Mouse (Mus musculus): ENCODE data around the gene Taar7f. TPM values are rescaled to one million over a fixed set of nuclear protein-coding genes. Genes with fewer than 3 reads are reported as not detected.
"Not testable (repeated sequence)": the region's sequence is repeated elsewhere in the genome, so short reads cannot be mapped to it uniquely, and the experiment has no call there.

Gene Taar7f
- total RNA-seq (2021) = not detected
- long read RNA-seq, experiment 1 = 0 reads
- long read RNA-seq, experiment 2 = 0 reads

DNA sequence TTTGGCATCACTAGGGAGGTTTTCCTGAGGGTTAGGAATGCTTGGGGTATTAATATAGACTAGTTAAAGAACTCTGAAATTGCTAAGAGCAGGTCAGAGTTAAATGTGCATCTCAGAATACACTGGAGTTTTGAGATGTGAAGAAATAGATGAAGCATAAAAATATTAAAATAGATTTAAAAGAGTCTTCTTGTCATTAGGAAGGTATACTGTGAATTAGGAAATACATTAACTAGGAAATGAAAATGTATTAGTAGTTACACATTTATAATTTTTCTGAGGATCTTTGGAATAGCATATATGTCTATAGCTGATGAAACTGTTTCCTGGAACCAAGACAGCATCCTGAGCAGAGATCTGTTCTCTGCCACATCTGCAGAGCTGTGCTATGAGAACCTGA lies at the start of gene Taar7f:
Gene Taar7f, plus strand, starts transcription at position 301 of the 400 bp plus-strand sequence.
- no peak for DNase-seq (ENCODE audit: low spot score in 2 of 2)

DNA sequence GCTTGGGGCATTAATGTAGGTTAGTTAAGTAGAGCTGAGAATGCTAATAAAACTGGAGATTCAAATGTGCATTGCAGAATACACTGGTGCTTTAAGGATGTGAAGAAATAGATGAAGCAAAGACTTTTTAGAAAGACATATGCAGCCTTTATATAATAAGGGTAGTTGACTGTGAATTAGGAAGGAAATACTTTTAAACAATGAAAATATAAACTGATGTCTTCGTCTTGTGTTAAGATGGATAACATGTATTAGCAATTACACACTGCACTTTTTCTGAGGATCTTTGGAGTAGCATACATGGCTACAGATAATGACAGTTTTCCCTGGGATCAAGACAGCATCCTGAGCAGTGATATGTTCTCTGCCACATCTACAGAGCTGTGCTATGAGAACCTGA lies 49.7 kb upstream of the Taar7f start, which contains the start of gene Taar7b:
Gene Taar7b, plus strand, starts transcription at position 301 of the 400 bp plus-strand sequence.
- DNase-seq (ENCODE audit: low spot score in 2 of 2) = no peak

DNA sequence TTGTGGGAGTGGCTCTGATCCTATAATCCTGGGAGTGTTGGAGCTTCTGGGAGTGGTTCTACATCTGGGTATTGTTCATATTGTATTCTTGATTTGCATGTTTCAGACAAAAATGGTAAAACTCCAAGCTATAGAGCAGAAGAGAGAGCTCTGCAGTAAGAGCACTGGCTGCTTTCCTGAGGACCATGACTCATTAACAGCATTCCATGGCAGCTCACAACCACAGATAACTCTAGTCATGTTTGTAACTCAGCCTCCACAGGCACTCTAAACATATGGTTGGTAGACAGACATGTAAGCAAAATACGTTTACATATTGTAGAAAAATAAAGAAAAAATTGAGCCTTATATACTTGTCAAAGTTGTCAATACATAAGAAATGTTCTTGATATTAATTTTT lies 42.9 kb upstream of the Taar7f start:
- no peak for DNase-seq (ENCODE audit: low spot score in 2 of 2)

DNA sequence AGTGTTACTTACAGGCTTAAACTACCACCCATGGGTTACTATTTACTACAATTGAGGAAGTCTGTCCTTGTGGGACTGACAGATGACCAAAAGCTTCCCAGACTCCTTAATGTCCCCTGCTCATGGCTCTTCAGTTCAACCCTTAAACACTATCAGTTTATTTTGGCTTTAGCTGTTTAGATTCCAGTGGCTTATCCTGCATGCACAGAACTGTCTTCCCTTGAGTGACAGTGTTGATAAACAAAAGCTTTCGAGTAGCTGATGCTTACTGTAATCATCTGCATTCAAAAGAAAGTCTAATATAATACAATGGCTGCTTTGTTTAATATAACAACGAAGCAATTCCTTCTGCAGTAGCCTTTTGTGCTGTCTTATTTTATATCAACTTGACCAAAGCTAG lies 42.3 kb upstream of the Taar7f start:
- DNase-seq (ENCODE audit: low spot score in 2 of 2) = no peak

DNA sequence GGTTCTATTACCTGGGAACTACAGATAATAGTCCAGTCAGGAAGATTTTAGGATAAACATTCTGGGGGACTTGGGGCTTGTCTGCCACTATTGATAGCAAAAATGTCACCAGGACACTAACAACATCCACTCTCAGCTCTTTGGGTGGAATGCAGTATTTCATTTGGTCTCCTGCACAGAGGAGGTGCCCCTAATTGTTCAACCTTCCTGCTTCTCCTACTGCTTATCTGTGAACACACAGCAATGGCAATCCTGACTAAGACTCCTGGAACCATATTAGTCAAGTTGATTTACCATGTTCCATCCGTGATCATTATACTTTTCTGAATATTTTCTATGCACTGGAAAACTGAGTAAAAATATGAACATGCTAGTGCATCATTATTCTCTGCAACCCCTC lies 41.2 kb upstream of the Taar7f start:
- DNase-seq (ENCODE audit: low spot score in 2 of 2) = no peak

DNA sequence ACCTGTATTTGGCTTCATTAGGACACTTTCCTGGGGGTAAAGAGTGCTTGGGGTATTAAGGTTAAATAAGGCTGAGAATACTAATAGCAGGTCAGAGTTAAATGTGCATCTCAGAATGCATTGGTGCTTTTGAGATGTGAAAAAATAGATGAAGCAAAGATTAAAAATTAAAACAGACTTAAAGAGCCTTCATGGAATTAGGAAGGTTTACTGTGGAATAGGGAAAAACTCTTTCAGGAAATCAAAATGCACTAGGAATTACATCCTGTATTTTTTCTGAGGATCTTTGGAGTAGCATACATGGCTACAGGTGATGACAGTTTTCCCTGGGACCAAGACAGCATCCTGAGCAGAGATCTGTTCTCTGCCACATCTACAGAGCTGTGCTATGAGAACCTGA lies 22.4 kb upstream of the Taar7f start, which contains the start of gene Taar7d:
Gene Taar7d, plus strand, starts transcription at position 301 of the 400 bp plus-strand sequence.
- no peak for DNase-seq (ENCODE audit: low spot score in 2 of 2)

DNA sequence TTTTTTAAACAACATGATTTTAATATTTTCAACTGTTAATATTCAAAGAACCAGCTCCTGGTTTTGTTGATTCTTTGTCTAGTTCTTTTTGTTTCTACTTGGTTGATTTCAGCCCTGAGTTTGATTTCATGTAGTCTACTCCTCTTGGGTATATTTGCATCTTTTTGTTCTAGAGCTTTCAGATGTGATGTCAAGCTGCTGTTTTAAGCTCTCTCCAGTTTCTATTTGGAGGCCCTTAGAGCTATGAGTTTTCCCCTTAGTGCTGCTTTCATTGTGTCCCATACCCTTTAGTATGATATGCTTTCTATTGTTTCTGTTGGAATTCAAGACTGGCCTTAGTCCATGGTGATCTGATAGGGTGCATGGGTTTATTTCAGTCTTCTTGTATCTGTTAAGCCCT lies 18.0 kb upstream of the Taar7f start:
- no peak for DNase-seq (ENCODE audit: low spot score in 2 of 2)

DNA sequence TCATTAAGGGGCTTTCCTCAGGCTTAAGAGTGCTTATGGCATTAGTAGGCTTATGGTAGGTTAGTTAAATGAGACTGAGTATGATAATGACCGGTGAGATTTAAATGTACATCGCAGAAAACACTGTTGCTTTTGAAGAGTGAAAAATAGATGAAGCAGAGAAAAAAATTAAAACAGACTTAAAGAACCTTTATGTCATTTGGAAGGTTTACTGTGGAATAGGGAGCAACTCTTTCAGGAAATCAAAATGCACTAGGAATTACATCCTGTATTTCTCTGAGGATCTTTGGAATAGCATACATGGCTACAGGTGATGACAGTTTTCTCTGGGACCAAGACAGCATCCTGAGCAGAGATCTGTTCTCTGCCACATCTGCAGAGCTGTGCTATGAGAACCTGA lies 12.0 kb upstream of the Taar7f start, which contains the start of gene Taar7e:
Gene Taar7e, plus strand, starts transcription at position 301 of the 400 bp plus-strand sequence.
- no peak for DNase-seq (ENCODE audit: low spot score in 2 of 2)

DNA sequence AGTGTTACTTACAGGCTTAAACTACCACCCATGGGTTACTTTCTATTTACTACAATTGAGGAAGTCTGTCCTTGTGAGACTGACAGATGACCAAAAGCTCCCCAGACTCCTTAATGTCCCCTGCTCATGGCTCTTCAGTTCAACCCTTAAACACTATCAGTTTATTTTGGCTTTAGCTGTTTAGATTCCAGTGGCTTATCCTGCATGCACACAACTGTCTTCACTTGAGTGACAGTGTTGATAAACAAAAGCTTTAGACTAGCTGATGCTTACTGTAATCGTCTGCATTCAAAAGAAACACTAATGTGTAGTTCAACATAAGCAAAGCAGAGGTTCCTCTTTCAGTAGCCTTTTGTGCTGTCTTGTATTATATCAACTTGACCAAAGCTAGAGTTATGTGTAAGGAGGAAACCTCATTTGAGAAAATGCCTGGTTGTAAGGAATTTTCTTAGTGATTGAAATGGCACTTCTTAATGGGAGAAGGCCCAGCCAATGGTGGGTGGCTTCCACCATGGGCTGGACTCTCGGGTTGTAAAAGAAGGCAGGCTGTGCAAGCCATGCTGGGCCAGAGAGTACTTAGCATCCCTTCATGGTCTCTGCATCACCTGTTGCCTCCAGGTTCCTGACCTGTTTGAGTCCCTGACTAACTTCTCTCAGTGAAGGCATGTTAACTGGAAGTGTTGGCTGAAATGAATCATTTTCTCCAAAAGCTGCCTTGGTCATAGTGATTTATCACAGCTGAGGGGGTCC lies 9.0 kb upstream of the Taar7f start:
- DNase-seq (ENCODE audit: low spot score in 2 of 2) = no peak

DNA sequence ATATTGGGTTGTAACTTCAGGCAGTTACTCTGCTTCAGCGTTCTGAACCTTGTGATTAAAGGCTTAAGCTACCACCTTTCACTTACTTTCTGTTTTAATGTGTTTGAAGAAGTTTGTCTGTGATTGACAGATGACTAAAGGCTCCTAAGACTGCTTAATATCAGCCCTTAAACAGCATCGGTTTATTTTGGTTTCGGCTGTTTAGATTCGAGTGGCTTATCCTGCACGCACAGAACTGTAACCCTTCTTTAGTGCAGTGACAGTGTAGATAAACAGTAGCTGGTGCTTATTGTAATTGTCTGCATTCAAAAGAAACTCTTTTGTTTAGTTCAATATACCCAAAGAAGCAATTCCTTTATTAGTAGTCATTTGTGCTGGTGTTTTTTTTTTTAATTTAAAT lies 2.7 kb downstream of the Taar7f start:
- DNase-seq (ENCODE audit: low spot score in 2 of 2) = no peak

DNA sequence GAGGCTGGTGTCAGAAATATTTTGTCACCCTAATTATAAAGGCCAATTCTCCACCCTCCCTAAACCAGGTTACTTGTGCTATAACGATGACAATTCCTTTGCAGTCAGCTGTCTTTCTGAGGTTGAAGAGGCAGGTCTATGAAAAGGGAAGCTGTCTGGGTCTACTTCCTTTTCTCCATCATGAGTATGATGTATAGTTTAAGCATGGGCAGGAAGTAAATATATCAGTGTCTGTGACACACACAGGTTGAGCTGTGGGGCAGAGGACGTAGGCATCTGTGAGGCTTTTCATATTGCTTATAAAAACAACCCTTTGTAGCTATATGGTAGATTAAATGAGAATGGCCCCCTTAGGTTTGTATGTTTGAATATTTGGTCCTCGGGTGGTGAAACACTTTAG lies 9.7 kb downstream of the Taar7f start:
- no peak for DNase-seq (ENCODE audit: low spot score in 2 of 2)

DNA sequence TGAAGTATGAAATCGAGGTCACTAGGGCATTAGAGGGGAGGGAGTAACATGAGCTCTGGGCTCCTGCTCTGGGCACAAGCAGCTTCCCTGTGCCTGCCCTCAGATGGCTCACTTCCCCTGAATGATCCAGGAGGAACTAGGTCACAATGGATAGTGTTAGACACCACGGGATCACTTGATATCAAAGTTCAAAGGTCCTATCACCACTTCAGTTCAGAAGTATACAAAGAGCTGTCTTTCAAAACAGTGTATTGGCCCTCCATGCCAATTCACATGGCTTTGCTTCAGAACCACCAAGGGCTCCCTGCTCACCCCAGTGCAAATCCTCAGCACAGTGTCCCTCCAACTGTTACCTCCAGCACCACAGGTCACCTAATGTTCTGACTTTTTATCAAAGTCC lies 25.4 kb downstream of the Taar7f start:
- not testable (repeated sequence) for DNase-seq (ENCODE audit: low spot score in 2 of 2)

DNA sequence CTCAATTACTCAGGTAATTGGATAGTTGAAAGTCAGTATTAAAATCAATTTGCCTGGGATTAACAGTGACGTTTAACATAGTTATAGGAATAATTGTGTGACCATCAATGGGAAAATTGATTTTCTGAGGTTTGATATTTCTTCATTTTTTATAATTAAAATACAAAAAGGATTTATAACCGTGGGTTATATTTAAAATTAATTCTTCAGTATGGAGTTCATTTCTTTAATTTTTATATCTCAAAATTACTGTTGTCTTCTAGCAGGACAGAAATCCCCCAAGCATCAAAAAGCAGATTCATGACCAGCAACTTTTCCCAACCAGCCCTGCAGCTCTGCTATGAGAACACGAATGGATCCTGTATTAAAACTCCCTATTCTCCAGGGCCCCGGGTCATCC lies 26.9 kb downstream of the Taar7f start, which contains the start of gene Taar8a:
Gene Taar8a, plus strand, starts transcription at position 301 of the 400 bp plus-strand sequence.
- not testable (repeated sequence) for DNase-seq (ENCODE audit: low spot score in 2 of 2)

DNA sequence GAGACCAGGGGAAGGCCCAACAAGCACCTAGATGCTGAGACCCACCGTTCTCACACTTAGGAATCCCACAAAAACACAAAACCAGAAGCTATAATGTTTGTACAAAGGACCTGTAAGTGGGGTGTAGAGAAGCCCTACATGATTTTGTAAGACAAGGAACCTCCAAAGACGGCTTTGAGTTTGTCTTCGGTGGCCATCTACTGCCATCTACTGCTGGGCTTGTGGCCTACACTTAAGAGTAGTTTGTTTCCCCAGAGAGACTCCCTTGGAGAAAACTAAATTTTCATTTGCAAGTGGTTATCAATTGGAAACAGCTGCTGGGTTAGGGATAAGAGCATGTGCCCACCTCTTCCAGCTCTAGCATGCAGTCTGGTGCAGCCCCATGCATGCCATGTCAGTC lies 30.9 kb downstream of the Taar7f start:
- DNase-seq (ENCODE audit: low spot score in 2 of 2) = peak; percentile 38 to 39

DNA sequence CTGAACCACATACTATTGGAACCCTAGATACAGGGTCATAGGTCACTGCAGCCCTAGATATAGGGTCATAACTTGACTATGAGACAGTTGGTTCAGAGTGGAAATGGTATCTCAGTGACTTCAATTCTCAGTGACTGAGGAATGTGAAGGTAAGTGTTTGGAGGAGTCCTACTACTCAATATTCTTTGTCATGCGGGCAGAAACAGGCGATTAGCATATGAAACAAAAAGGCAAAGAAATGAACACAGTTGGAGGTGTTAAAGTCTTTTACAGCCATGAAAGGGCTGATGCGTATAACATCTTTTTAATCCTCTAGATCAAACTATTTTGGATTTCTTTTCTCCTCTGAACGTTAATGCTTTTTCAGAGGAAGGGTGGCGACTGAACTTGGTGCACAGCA lies 36.6 kb downstream of the Taar7f start:
- DNase-seq (ENCODE audit: low spot score in 2 of 2) = no peak

DNA sequence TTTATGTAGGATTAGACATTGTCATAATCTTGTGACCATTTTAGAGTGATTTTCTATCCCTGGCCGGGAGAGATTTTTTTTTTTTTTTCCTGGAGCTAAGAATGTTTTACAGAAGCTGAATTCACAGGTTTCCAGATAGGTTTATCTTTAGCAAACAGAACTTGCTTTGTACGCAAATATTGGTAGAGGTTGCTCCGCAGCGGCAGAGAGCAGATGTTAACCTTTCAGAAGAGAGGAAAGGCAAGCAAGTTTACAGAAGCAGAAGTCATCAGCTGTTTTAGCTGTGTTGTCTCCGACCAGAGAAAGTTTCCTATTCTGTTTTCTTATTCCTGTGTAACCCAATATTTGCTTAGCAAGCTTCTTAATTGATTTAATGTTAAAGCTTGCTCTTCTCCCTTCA lies 37.2 kb downstream of the Taar7f start:
- DNase-seq (ENCODE audit: low spot score in 2 of 2) = no peak

DNA sequence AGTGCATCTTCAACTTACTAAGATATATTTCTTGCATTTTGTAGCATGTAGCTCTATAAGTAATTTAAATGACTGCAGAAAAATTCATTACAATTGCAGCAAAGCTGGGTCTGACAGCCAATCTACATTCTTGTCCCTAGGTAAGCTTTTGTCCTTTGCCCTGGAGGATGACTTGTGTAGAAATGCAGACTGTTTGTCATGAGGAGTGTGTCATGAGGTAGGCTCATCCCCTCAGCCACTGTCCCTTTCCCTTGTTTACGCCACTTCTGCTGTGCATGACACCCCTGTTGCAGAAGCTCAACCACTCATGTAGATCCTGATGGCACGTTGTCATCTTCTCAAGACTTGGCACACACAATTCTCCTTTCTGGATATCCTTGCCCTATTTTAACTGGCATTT lies 37.9 kb downstream of the Taar7f start:
- no peak for DNase-seq (ENCODE audit: low spot score in 2 of 2)

DNA sequence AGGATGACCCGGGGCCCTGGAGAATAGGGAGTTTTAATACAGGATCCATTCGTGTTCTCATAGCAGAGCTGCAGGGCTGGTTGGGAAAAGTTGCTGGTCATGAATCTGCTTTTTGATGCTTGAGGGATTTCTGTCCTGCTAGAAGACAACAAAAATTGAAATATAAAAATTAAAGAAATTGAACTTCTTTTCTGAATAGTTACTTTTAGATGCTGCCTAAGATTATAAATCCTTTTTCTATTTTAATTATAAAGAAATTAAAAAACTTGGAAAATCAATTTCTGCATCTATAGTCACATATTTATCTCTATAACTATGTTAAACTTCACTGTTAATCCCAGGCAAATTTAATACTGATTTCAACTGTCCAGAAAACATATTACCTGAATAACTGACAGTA lies 42.9 kb downstream of the Taar7f start, which contains the start of gene Taar8b:
Gene Taar8b, minus strand, starts transcription at position 101 of the 400 bp plus-strand sequence.
- DNase-seq (ENCODE audit: low spot score in 2 of 2) = no peak

DNA sequence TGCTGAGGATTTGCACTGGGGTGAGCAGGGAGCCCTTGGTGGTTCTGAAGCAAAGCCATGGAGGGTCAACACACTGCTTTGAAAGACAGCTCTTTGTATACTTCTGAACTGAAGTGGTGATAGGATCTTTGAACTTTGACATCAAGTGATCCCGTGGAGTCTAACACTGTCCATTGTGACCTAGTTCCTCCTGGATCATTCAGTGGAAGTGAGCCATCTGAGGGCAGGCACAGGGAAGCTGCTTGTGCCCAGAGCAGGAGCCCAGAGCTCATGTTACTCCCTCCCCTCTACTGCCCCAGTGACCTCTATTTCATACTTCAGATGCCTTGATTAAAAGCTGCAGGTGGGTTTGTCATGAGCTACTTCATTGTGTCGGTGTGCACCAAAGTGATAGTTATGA lies 47.7 kb downstream of the Taar7f start:
- not testable (repeated sequence) for DNase-seq (ENCODE audit: low spot score in 2 of 2)

Measured in left cerebral cortex, adult 18-20 months (tissue).